Mouse (Mus musculus) left cerebral cortex, adult 9 months (tissue): ENCODE results near the gene Wdhd1.

Experiments
- DNase-seq, 2 experiments: peaks; one replicate each; pipeline ENCODE4 v3.0.0; 2022; ENCODE audit warnings: low spot score in 2 of 2

The Wdhd1 gene

DNA sequence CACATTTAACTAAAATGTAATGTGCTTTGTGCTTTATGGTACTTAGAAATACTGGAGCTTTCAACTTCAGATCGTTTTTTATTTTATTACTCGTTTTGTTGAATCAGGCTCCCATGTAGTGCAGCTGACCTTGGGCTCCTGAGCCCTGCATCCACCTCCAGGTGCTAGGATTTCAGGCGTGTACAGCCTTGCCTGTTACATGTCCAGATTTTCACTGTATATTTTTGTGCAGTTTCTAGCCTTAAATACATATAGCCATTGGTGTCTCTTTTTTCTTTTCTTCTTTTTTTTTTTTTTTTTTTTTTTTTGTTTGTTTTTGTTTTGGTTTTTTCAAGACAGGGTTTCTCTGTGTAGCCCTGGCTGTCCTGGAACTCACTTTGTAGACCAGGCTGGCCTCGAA lies 4.9 kb upstream of the Wdhd1 start:
- DNase-seq: no peak

DNA sequence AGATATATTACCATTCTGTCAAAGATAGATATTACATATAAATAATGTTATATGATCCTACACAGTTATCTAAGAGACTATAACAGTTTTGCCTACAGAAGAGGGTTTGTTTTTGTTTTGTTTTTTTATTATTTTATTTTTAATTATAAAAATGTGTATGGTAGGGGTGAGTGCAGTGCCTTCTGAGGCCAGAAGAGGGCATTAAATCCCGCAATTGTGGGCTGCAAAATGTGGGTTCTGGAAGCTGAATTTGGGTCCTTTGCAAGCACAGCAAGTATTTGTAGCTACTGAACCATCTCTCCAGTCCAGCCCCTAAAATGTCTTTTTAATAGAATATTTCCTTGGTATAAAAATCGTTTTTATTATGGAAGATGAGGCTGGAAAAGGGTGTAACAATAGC lies 2.4 kb upstream of the Wdhd1 start:
- no peak for DNase-seq

DNA sequence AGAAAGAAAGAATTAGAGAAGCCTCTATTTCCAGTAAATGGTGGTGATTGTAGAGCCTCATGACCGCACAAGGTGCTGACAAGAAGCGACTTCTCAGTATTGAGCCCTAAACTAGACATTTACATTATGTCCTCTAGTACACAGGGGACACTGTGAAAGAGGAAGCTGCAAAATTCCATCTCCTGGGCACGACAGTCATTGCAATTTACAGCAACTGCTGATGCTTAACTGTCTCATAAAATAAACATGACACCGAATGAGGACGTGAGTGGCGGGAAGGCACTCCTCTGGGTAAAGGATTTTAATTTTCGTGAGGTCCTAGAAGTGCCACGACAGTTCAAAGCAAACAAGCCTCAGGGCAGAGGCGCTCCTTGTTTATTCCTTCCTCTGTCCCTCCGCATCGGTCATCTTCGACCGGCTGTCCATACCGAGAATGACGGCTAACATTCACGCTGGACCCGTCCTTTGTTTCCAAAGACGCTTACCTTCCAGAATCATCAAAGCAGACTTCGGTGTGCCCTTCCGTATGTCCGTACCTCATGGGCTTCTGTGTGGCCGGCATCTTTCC lies 537 bp downstream of the Wdhd1 start:
- no peak for DNase-seq

DNA sequence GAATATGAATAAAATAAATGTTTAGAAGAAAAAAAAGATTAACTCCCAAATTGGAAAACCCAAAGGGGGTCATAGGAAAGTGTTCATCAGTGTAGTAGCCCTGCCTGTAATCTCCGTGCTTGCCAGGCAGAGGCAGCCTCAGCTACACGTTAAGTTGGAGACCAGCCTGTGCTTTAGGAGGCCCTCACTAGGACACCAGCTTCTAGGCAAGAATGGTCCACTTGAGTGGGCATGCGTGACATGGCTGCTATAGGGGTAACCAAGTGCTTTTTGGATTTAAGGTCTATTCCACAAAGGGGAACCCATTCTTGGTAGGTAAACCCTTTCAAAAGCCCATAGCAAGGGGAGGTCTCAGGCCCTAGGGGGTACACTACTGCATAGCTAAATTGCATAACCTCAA lies 1.2 kb downstream of the Wdhd1 start:
- DNase-seq: no peak

DNA sequence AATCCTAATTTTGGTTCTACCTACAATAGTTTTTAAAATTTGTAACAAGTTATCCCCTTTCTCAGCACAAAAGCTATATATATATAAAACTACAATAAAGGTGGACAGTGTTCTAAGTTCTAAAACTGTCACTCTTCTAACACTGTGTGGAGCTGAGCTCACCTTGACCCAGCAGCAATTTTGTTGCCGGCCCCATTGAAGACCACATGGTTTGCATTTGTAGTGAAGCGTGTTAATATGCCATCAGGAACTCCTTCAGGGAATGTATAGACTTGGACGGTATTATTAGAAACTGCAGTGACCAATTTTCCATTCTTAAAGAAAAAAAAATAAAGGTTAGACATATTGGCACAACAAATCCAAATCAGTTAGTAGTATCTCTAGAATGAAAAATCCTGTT lies 2.9 kb downstream of the Wdhd1 start:
- DNase-seq: no peak

DNA sequence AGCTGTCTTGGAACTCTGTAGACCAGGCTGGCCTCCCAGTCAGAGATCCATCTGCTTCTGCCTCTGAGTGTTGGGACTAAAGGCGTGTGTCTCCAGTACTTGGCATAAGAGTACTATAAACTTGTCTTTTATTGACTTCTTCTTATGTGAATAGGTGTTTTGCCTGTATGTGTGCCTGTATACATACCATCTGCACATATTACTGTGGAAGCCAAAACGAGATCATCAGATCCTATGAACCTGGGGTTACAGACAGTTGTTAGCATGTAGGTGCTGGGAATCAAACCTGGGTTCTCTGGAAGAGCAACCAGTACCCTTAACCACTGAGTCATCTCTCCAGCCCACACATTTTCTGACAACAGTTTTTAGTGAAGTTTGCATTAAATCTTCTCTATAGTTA lies 7.0 kb downstream of the Wdhd1 start:
- no peak for DNase-seq

DNA sequence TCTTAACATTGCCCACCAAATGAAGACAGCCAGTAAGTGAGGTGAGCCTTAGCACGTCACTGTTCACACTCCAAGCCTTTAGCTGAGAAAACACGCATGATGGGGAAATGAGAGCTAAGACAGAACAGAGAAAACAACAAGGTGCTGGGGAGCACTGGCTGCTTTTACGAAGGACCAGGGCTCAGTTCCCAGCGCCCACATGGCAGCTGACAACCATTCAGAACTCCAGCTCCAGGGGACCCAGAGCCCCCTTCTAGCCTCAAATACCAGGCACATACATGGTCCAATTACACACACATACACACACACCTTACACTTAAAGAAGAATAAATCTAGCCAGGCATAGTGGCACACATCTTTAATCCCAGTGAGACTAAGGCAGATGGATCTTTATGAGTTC lies 7.6 kb downstream of the Wdhd1 start:
- no peak for DNase-seq

DNA sequence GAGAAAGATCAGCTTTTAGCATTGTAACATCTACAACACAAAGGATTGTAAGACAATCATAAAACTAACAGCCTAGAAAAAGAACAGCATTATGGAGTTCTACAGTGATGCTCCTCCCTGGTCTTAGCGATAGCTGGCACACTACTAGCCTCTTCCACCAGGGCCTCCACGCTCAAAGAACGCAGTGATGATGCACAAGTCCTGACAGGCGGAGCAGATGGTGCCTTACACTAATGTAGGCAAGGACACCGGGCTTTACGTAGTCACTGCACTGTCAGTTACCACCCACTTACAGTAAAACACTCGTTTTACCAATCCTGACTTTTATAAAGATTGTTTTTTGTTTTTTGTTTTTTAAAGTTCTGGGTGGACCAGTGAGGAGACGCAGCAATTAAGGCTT lies 10.8 kb downstream of the Wdhd1 start:
- no peak for DNase-seq

DNA sequence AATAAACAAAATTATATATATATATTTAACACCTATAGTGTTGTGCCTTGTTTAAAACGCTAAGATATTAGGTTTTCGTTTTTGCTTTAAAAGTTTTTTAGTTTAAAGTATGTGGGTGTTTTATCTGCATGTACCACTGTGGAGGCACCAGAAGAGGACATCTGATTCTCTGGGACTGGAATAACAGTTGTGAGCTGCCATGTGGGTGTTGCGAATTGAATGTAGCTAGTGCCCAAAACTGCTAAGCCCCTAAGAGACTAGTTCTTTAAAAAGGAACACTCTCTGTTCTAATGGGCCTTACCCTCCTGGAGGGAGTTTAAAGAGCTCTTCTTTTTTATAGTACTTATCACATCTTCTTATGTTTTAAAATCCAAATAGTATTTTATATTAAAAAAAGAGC lies 11.8 kb downstream of the Wdhd1 start:
- DNase-seq: no peak

DNA sequence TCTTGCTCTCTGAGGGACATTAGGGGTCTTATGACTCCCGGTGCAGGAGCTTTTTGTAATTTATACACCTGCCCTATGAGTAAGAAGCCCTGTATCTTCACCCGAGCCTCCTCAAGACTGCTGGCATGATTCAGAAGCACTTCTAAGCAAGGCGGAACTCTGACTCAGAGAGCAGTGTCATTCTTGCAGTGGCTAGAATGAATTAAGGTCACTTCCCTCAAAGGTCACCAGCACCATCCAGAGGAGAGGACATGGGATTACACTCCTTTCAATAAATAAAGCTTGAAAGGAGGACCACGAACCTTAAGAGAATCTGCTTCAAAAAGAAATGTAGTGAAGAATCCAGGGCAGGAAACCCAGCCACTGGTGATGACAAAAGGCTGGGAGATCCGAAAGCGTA lies 26.8 kb downstream of the Wdhd1 start:
- no peak for DNase-seq

DNA sequence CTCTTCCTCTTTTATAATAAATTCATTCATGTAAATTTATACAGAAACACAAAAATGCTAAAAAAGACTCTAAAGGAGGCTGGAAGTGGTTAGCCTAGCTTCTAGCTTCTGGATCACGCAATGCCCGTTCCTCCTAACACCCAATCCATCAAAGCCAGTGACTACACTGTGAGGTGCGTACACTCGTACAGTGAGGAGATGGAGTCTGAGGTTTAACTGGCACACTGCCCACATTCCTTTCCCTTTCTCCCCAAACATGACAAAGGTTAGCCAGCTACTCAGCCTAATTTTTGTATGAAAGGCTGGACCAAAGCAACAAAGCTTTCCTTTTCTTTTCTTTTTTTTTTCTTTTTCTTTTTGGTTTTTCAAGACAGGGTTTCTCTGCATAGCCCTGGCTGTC lies 33.9 kb downstream of the Wdhd1 start:
- no peak for DNase-seq

DNA sequence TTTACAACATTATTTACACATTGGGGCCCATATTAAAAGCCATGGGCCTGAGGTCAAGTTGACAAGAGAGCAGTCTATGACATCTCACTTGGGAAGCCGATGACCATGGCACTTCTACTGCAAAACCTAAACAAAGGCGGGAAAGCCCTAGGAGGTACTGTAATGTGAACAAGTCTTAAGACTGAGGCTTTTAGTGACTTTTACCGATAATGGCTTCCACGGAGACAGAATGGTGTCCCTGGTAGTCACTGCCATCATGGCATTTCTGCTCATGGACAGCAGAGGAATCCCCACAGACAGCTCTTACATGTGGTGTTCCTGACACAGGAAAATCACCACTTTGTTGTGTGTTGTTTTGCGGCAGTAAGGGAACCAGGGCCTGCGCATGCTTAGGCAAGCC lies 35.6 kb downstream of the Wdhd1 start:
- no peak for DNase-seq

DNA sequence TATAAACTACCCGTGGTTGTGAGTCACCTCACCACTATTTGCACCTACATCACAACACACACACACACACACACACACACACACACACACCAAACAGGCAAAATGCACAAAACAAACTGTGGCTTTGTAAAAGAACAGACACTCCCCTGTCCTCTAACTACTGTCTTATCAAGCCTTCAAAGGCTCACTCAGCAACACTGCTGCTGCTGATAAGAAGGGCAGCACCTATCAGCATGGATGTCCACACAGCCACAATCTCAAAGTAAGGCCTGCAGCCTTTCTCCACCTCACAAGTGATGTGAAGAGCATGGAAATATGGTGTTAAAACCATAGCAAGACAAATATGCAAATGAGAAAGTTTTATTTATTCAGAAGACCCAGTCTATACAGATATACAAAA lies 36.1 kb downstream of the Wdhd1 start:
- DNase-seq: no peak

DNA sequence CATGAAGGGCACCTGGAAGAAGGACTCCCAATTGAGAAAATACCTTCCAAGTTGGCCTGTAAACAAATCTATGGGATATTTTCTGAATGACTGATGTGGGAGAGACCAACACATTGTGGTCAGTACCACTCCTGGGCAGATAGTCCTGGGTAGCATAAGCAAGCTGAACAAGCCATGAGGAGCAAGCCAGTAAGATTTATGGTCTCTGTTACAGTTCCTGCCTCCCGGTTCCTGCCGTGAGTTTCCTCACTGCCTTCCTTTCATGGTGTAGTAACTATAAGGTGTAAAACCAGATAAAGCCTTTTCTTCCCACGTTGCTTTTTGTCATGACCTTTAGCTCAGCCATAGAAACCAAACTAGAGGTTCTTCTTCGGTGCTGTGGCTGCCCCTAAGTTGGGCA lies 39.4 kb downstream of the Wdhd1 start:
- DNase-seq: no peak

DNA sequence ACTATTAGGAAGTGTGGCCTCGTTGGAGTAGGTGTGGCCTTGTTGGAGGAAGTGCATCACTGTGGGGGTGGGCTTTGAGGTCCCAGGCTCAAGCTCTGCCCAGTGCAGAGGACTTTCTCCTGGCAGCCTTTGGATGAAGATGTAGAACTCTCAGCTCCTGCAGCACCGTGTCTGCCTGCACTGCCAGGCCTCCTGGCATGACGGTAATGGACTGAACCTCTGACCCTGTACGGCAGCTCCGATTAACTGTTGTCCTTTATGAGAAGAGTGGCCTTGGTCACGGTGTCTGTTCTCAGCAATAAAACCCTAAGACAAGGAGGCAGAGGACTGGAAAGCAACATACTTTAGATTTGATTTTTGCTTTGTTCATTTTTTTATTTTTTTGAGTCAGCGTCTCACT lies 40.2 kb downstream of the Wdhd1 start:
- DNase-seq: no peak

DNA sequence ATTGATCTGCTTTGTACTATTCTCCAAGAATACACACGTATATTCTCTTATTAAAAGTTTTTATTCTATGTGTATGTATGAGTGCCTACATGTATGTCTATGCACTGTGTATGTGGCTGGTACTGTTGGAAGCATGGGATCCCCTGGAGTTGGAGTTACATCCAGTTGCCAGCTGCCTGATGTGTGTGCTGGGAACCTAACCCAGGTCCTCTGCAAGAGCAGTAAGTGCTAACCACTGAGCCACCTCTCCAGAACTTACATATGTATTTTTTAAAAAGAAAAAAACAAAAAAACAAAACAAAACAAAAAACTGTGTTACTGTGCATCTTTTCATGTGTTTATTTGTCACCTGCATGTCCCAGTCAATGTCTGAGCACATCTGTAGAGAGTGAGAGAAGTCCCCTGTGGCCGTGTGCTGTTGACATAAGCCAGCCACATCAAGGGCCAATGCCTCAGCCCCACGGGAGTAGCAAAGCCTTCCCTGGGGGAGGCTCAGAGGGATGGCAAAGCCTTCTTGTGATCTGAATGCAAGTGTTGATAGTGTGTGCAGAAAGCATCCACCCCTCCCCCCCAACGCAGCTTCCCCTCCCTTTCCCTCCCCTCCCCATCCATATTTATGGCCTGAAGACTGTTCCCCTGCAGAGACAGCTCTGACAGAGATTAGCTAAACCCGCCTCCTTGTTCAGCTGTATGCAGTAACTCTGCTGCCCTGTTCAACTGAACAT lies 42.0 kb downstream of the Wdhd1 start:
- DNase-seq: no peak

DNA sequence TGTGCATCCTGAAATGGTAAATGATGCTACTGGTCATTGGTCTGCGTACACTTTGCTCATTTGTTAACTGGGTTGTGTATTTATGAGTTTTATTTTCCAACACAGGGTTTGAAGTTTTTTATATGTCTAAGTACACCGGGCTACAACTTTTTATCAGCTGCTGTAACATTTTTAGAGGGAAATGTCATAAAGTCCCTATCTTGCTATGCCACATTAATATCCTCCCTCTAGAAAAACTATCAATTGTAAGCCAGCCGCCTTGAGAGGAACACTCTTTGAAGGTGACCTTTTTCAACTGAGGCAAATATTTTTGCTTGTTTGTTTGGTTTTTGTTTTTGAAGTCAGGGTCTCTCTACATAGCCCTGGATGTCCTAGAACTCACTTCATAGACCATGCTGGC lies 42.6 kb downstream of the Wdhd1 start:
- DNase-seq: no peak

DNA sequence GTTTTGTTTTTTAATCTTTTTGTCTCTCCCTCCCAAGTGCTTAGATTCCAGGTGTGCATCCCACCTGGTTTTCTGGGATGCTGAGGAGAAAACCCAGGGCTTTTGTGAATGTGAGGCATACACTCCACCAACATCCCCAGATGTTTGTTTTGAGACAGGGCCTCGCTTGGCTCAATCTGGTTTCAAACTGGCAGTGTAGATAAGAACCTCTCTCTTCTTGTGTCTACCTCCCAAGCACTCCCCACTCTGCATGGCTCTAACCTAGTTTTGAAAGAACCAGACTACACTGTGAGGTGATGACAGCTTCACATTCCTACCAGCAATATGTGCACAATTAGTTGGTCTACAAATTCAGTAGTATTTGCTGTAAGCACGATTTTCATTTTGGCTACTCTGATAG lies 43.1 kb downstream of the Wdhd1 start:
- DNase-seq: no peak

DNA sequence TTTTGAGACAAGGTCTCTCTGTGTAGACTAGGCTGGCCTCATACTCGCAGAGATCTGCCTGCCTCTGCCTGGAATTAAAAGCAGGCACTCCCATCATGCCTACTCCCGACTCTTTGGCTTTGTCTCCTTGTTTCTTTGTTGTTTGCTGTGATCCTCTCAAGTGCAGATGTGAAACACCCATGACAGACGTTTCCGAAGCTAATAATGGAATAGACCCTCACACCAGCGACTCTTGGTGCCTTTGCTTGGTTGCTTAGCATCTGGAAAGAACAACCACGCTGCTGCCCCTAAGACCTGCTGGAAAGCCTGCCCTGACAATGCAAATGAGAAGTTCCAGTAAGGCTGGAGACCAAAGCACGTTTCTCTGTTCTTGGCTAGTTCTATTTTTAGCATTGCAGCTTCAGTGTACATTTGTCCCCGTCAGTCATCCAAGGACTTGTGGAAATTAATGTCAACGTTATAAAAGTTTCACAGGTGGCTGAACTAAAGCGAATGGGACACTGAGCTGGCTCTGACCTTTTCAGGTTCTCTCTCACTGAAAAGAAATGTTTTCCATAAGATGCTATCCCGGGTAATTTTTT lies 46.8 kb downstream of the Wdhd1 start:
- no peak for DNase-seq

DNA sequence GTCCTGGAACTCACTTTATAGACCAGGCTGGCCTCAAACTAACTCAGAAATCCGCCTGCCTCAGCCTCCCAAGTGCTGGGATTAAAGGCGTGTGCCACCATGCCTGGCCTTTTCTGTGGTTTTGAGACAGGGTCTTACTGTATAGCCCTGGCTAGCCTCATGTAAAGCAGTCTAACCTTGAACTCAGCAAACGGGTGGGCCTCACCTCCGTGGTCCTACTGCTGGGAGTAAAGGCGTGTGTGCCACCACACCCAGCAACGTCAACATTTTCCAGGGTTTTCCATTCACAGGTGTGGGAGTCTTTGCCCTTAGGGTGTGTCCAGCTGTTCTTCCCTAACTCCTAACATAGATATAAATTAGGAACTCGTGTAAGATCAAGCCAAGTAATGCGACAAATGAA lies 50.7 kb downstream of the Wdhd1 start:
- no peak for DNase-seq

DNA sequence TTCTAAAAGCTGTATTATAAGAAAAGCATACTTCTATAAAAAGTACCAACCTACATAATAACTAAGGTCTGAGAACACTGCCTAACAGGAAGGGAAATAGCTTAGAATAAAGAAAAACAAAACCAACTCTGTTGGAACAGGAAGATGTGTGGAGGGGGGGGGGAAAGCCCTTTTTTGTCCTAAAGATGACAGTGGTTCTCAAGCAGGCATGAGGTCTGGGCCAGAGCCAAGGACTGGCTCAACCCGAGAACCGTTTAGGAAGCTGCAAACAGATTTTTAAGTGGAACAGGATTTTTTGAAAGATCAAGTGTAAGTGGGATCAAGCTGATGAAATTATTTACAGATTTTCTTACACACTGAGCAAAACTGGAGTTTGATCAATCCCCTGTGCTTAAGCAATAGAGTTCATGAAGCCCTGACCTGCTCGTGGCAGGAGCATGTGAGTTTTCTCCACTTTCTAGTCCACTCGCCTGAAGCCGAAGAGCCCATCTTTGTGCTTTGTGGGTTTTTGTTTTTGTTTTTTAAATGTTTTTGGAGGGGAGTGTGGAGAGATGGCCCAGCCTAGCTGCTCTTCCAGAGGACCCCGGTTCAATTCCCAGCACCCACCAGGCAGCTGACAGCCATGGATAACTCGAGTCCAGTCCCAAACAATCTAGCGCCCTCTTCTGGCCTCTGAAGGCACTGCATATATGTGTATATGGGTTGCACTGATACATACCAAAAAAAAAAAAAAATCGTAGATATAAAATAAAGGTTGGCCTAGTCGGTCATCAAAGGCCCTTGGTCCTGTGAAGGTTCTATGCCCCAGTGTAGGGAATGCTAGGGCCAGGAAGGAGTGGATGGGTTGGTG lies 52.0 kb downstream of the Wdhd1 start:
- DNase-seq: no peak

DNA sequence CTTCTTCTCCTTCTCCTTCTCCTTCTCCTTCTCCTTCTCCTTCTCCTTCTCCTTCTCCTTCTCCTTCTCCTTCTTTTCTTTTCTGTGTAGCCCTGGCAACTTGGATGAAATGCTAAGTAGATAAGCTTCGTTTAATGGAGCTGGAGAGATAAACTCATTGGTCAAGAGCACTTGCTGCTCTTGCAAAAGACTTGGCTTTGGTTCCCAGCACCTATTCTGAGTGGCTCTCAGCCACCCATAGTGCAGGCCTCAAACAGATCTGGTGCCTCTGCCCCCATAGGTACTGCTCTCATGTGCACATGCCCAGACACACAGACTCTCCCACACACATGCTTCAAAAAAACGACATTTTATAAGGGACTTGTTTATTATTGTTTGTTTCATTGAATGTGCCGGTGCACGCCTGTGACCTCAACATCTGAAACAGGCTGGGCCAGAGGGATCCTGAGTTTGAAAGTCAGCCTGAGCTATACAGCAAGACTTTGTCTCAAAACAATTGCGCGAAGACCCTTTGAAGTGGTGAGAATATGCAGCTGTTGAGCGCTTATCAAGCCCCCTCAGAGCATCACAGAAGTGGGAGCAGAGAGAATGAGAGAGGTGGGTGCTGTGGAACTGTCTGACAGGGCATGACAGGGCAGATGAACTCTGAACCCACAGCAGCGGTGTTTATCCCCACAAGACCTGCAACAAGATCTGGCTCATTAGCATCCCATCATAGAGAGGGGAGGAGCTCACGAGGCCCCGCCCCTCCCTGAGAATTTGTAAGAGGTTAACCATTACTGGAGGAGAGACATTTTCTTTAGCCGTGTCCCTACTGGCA lies 53.8 kb downstream of the Wdhd1 start:
- no peak for DNase-seq
